Mouse (Mus musculus) brain, embryonic 14.5 days (tissue): Measurements from ENCODE around the gene Rapgef3. TPM values are rescaled to one million over a fixed set of nuclear protein-coding genes. Genes with fewer than 3 reads are reported as not detected.

Source experiments
- DNase-seq: peaks from one replicate; pipeline ENCODE4 v3.0.0-alpha.2; 2011; ENCODE audit warnings: low read depth
- CTCF ChIP-seq: fragments of 200-500 bp; IDR thresholded peaks from 2 replicates; pipeline ENCODE4 v1.5.1; 2012; ENCODE audit warnings: inconsistent platforms, mild to moderate bottlenecking, moderate library complexity, borderline replicate concordance; ENCODE audit not compliant: insufficient read depth, insufficient read length; ENCODE audit errors: extremely low read depth
- POLR2A ChIP-seq: fragments of 200-500 bp; IDR thresholded peaks from 2 replicates; pipeline ENCODE4 v1.6.1; 2012; ENCODE audit warnings: mild to moderate bottlenecking, inconsistent platforms, borderline replicate concordance; ENCODE audit not compliant: poor library complexity, insufficient read depth, insufficient read length, severe bottlenecking; ENCODE audit errors: extremely low read depth
- polyA plus RNA-seq: library from polyadenylated mRNA; depleted of rRNA; stranded (reverse); fragments of >200 nt; gene quantifications from 2 replicates; pipeline ENCODE4 v1.2.3, GENCODE M21; 2012

The Rapgef3 gene
- polyA plus RNA-seq, 1 experiment: 19.7 TPM

DNA sequence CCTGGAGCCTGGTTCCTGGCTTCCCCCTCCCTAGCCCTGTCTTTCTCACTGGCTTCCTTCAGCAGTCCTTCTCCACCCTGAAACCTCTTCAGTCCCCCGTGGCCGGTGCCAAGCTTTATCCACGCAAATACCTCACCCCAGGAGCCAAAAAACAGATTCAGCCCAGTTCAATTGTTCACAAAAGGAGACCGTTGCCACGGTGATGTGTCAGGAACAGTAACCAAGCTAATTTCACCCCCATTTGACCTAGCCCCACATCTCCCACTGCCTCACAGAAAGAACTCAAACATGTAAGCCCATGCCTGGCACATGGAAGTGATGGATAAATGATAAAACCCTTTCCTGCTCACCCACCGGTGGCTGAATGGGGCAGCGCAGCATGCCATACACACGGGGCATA, 1.6 kb downstream of the Rapgef3 start:
- peak; percentile 82 for DNase-seq
- TF ChIP-seq CTCF: no peak
- no peak for TF ChIP-seq POLR2A

DNA sequence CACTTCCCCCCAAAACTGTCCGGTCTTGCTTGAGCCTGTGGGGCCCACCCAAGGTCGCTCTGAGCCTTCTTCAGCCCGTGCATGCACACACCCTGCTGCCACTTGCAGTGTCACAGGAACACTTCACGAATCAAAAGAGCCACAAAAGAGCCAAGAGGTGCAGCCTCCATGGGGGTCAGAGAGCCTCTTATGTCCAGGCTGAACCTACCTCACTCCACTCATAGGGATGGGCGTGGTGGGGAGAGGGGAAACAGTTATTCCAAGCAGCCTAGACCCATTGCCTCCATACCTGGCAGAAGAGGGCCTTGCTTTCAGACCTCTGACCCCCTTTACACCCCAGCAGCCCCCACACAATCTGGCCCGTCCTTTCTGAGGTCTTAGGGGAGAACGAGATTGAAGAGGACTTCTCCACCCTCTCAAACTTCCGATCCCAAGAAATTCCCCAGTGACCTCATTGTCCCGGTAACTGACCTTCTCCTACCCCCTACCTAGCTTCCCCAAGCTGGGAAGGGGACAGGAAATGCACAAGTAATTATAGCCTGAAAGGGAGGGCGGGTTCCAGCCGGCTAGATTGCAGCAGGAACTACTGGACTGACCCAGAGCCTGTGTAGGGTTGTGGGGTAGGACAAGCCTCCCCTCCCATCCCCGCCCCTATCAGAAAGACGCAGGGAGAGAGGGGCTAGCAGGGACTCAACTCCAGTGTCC, 2.5 kb downstream of the Rapgef3 start:
- DNase-seq: no peak
- TF ChIP-seq CTCF (no peak), POLR2A (no peak)

DNA sequence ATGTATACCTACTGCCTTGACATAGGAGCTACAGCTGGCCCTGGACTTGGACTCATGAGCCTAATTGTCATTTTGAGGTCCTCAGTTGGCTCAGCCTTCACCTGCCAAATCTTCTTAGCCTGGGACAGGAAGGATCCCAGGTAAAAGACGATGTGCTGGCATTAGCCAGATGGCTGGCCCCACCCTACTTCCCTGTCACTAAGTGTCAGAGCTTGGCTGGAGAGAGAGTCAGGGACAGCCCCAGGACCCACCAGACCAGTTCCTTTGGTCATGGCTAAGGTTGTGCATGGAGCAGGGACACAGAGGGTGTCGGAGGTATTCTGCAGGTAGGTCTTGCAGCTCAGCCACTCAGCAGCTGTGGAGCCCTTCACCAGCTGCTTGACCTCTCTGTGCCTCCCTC, 3.2 kb downstream of the Rapgef3 start:
- TF ChIP-seq POLR2A: no peak
- TF ChIP-seq CTCF: no peak

DNA sequence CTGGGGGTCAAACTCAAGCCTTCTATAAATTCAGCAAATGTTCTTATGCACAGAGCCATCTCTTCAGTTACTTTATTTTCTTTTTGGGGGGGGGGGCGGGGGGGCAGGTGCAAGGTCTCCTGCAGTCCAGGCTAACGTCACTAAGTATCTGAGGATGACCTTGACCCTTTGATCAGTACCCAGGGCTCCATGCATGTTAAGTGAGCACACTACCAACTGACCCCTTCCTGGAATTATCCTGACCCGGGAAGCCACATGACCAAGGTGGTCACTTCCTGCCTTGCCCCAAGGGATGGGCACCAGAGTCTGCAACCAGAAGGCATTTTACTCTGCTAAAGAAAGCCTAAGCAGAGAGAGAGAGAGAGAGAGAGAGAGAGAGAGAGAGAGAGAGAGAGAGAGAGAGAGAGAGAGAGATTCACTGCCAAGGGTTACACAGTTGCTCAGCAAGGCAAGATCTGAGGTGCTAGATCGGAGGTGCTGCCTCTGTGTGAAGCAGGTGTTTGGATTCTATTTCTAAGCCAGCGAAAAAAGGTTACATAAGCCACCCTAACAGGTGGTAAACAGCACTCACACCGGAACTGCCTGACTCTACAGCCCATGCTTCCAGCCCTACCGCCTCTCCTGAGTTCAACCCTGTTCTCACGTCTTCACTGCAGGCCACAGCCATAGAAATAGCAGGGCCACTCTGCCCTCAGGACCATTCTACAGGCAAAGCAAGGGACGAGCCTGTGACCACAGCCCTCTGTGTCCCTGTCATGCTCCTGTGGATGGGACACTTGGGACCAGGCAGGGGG, 4.3 kb downstream of the Rapgef3 start:
- no peak for TF ChIP-seq POLR2A
- DNase-seq: no peak

More for the DNA sequence above, 3.2 kb downstream of the Rapgef3 start:
- no peak for DNase-seq

DNA sequence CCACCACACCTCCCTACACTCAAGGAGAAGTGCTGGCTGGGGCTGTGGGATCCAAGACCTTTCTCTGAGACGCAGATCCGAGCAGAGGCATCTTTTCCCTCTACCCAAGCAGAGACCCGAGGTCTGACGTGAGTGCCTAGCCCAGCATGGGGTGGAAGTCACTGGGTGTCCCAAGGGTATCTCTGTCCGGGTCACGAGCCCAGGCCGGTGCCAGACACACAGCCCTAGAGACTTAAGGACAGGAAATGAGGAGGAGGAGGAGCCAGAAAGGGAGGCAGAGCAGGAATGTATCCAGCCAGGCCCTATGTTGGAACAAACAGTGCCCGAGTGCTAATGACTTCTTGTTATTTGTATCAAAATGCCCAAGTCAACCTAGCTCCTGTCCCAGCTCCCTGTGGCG, 5.0 kb downstream of the Rapgef3 start:
- DNase-seq: no peak
- TF ChIP-seq POLR2A (no peak), CTCF (no peak)

DNA sequence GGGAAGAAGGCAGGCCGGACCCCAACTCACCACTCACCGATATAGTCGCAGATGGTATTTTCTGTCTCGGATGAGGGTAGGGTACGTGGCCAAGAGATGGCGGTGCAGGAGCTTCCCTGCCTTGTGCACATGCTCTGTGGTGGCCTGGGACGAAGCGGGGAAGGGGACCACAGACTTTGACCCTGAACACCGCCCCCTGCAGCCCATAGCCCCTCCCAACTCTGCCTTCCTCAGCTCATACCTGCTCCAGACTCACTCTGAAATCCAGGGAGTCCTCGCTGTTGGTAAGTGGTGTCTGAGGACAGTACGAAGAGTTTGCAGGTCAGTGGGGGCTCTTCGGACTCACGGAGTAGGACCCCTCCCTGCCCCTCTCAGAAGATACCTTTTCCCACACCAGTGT, 6.3 kb downstream of the Rapgef3 start:
- TF ChIP-seq CTCF (no peak), POLR2A (no peak)

DNA sequence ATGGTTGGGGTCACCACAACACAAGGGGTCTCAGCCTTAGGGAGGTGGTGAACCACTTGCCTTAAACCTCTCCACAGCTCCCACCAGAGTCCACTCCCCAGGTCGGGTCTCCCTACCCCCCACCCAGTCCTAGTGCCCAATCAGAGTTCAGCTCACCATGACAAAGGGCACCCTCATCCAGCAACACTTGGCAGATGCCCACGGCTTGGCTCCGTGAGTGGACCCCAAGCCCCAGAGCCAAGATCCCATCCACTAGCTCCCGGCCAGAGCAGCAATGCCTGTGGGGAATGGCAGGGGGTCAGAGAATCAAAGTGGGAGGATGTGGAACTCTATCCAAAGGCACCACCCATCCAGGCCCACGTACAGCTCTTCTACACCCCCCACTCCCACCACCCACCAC, 6.8 kb downstream of the Rapgef3 start:
- no peak for TF ChIP-seq POLR2A
- TF ChIP-seq CTCF: no peak
- DNase-seq: no peak

More for the DNA sequence above, 6.3 kb downstream of the Rapgef3 start:
- no peak for DNase-seq

DNA sequence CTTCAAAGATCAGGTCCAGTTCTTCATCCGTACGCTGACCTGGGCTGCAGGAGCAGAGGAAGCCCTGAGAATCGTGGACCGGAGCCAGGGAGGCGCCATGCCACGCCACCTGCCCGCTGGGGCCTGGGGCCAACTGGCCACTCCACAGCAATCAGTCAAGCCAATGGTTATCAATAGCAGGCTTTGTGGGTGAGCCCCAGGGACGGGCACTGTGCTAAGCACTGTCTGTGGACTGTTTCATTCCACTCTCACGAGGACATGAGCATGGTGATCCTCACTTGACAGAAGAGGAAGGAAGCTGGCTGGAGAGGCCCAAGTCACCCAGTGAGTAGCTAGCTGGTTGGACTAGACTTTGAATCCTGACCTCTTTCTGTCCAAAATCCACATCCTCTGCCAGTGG, 7.8 kb downstream of the Rapgef3 start:
- TF ChIP-seq CTCF (no peak), POLR2A (no peak)
- DNase-seq: no peak

DNA sequence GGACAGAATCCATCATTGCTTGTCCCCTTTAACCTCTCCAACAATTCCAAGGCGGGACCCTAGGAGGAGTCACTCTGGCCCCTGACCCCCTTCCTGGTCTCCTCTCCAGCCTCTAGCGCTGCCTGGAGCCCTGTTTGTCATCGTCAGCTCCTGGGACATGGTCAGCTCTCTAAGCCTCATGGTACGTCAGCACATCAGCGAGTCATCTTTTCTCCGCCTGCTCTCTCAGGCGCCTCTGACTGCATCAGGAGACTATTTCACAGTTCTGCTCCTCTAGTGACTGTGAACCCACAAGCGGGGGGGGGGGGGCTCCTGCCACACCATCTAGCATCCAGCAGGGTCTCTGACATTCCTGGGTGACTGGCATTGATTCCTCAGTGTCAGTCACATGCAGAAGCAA, 12.4 kb downstream of the Rapgef3 start:
- TF ChIP-seq POLR2A: no peak
- no peak for TF ChIP-seq CTCF
- no peak for DNase-seq

DNA sequence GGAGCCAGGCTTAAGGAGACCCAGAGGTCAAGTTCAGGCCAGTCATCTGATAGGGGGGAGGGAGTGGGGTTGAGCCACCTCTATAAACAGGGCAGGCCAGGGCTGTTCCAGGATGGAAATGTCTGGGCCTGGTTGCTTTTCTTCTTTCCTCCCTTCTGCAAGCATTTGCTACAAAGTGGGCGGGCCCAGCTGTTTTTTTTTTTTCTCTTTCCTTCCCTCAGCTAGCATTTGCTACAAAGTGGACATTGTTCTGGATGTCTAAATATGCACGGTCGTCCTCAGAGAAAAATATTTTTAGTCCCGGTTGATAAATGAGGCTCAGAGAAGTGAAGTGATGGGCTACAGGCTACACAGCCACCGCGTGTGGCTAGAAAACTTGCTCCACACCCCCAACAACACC, 13.3 kb downstream of the Rapgef3 start:
- no peak for DNase-seq
- TF ChIP-seq CTCF: no peak
- no peak for TF ChIP-seq POLR2A

DNA sequence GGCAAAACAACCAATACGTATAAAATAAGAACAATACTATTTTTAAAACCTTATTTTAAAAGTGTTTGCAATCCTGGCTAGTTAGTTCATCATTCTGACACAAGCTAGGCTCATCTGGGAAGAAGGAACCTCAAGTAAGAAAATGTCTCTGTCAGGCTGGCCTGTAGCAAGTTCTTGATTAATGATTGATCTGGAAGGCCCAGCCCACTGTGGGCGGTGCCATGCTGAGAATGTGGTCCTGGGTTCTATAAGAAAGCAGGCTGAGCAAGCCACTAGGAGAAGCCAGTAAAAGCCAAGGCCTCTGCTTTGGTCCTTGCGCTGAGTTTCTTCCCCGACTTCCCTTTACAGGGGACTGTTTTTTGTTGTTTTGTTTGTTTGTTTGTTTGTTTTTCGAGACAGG, 15.3 kb downstream of the Rapgef3 start:
- TF ChIP-seq CTCF: no peak
- no peak for TF ChIP-seq POLR2A
- no peak for DNase-seq

DNA sequence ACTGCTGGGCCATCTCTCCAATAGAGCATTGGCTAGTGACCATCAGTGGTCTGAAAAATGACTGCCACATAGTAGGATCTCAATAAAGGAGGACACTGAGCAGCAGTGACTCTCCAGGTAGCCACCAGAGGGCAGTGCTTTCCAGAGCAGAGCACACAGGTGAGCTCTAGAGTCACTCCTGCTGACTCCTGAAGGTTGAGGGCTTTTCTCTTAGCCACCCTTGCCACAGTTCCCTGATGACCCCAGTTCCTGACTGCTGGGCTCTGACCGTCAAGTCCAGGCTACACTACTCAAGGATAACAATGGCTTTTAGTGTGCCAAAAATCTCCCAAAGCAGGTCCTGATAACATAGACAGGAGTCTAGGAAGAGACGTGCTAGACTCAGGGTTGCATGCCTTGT, 16.1 kb downstream of the Rapgef3 start:
- TF ChIP-seq POLR2A (no peak), CTCF (peak; percentile 22; the same call in 1 of the 2 replicates)
- DNase-seq: no peak
